Mouse (Mus musculus) frontal cortex, postnatal 36 days (tissue): ENCODE measurements around the gene Cdh5.
"Not testable (repeated sequence)": the region's sequence is repeated elsewhere in the genome, so short reads cannot be mapped to it uniquely, and the experiment has no call there.

Source experiments
- DNase-seq, 2 experiments: peaks; one replicate each; pipeline ENCODE4 v3.0.0; 2022; ENCODE audit warnings: low spot score in 2 of 2

Cdh5 gene

DNA sequence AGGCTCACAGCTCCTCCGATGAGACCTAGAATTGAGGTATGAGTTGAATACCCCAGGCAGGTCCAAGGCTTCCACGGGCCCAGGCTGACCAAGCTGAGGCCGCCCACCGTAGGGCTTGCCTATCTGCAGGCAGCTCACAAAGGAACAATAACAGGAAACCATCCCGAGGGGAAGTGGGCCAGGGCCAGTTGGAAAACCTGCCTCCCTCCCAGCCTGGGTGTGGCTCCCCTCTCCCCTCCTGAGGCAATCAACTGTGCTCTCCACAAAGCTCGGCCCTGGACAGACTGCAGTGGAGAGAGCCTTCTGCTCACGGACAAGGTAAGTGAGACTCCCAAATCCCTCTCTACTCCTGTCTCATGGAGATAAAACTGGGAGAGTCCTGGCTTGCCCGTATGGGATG, at the start of gene Cdh5:
Gene Cdh5, plus strand, starts transcription at position 211 of the 400 bp plus-strand sequence.
- no peak for DNase-seq

GRCm38 (mm10) chr8:104059922-104060321, 41.5 kb upstream of the Cdh5 start:
- no peak for DNase-seq

- no peak for DNase-seq
Measured at GRCm38 (mm10) chr8:104060446-104060845, 41.0 kb upstream of the Cdh5 start.

DNA sequence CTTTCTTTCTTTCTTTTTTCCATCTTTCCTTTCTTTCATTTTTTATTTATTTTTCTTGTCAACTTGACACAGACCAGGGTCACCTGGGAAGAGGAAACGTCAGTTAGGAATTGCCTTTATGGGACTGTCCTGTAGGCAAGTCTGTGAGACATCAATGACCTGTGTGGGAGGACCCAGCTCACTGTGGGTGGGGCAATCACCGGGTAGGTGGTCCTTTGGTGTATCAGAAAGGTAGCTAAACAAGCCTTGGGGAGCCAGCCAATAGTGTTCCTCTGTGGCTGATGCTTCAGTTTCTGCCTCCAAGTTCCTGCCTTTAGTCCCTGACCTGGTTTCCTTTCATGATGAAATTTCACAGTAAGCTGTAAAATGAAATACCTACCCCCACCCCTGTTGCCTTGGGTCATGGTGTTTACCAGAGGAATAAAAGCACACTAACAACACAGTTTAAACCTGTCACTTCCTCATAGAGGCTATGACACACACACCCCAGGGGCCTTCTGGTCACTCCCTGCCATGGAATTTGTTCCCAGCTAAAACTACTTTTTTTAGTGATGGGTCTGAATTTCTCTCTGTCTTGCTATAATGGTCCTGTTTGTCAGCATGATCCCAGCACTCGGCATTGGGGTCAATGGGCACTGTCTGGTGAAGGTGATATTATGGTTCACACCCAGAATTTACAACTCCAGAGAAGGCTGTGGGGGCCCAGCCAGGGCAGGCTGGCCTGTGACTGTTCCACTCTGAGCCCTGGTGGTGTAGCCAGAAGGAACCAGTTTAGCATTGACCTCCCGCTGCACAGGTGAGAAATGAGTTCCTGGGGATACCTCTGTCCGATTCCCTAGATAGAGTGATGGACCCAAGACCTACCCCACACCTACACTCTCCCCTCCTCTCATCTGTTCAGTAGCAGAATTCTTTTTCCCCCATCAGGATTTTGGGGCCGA, 40.1 kb upstream of the Cdh5 start:
- DNase-seq = no peak

- no peak for DNase-seq
Measured at GRCm38 (mm10) chr8:104061989-104062820, 39.2 kb upstream of the Cdh5 start.

GRCm38 (mm10) chr8:104065223-104065622, 36.2 kb upstream of the Cdh5 start:
- peak; percentile 26 to 28 for DNase-seq

DNA sequence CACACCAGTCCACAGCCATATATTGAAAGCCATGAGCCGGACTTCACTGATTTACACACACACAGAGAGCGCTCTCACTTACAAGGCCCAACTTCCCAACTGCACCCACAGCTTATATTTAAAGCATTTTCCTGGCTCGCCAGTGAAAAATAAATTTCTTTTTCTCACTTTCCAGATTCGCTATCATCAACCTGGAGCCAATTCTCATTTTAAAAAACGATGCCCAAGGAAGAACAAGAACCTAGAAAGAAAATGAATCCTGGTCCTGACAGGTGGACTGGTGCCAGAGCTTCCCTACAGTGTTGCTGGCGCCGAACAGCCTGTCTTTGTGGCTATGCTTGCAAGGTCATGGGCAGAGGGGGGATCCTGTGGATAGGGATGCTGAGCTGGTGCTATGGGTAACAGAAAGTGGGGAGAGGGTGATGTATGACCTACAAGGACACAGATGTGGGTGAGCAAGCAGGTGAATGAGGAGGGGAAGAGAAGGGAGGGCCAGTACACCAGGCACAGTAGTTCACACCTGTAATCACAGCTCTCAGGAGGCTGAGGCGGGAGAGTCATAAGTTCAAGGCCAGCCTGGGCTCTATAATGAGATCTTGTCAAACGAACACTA, 35.4 kb upstream of the Cdh5 start:
- peak in 1 of 2 experiments; percentile 52 for DNase-seq

DNA sequence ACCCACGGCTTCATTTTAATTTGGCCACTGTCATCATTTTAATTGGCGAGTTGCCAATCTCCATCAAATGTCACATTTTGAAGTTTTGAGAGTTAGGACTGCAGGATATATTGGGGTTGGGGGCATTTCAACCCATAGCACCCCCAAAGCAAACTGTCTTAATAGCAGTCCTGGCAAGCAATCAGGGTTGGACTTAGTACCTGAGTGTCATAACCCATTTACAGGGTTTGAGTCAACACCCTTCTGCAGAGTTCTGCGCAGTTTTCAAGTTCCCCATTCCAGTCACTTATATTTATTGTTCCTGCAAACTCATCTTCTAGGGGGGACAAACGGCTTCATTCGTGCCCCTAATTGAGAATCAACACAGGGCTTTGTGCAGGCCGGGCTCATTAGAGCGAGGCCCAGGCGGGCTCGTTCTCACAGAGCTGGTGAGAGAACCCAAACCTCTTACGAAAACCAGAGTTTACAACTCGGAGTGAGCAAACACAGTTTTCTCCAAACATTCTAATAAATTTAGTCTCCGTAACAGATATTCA, 34.0 kb upstream of the Cdh5 start:
- DNase-seq = no peak

GRCm38 (mm10) chr8:104068421-104069035, 32.9 kb upstream of the Cdh5 start:
- peak in 1 of 2 experiments; percentile 26 for DNase-seq

- not testable (repeated sequence) for DNase-seq
Measured at GRCm38 (mm10) chr8:104070201-104070865, 31.1 kb upstream of the Cdh5 start.

DNA sequence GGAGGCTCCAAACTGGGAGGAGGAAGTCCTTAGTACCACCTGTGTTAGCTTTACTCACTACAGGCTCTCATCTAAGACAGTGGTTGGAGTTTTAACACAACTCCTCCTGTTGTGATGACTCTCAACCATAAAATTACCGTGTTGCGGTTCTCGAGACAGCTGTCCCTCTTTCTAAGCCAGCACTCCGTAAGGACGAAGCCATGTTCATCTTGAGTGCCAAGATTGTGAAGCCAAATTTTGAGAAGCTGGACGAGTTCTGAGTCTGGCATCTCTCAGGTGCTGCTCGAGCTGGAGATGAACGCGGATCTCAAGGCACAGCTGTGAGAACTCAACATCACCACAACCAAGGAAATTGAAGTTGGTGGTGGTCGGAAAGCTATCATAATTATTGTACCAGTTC, 30.5 kb upstream of the Cdh5 start:
- DNase-seq = no peak

GRCm38 (mm10) chr8:104075079-104075478, 26.3 kb upstream of the Cdh5 start:
- no peak for DNase-seq

DNA sequence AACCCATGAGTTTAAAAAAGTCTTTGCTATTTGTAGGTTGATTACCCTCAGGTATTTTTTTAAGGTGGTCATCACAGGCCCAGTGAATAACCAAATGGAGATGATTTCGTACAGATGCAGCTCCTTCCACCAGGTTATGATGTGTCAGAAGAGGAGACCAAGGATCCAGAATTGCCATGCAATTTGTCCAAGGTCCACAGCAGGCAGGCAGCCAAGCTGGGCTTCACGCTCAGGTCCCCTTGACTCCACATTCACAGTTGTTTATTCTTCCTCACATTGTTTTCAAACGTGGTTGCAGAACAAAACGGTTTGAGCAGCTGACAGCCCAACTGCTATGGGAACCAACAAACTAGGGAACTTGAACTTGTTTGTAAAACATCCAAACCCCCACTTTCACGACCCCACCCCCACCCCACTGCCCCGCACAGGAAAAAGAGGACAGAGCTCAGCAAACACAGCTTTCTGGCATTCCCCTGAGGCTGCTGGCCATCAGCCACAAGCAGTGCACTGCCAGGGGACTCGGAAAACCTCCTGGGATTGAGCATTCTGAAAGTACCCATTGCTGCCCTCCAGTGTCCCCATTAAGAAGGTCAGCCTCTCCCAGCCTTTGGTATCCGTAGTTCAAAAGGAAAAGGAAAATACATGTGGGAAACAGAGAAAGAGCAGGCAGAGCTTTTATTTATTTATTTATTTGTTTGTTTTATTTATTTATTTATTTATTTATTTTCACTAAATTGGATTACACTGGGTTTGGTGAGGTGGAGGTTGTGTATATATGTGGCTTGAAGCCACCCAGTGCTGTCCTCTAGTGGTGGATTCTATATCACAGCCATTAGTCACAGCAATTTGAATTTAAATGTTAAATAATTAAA, 24.6 kb upstream of the Cdh5 start:
- peak; percentile 28 to 56 for DNase-seq

- no peak for DNase-seq
Measured at GRCm38 (mm10) chr8:104078091-104078490, 23.3 kb upstream of the Cdh5 start.

GRCm38 (mm10) chr8:104085281-104085680, 16.1 kb upstream of the Cdh5 start:
- DNase-seq = no peak

DNA sequence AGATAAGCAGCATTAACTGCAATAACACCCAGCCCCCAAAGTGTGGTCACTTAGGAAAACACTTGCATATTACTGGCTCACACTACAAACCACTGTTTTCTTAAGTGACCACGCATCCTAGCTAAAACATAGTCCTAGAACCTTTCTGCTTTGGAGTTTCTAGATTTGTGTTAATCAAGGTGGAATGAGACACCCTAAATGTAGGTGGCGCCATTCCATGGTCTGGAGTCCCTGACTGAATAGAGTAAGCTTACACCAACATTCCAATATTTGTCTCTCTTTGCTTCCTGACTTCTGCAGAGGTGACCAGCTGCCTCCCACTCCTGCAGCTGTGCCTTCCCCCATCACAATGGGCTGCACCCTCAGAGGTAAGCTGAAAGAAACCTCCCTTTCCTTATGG, 14.8 kb upstream of the Cdh5 start:
- no peak for DNase-seq

DNA sequence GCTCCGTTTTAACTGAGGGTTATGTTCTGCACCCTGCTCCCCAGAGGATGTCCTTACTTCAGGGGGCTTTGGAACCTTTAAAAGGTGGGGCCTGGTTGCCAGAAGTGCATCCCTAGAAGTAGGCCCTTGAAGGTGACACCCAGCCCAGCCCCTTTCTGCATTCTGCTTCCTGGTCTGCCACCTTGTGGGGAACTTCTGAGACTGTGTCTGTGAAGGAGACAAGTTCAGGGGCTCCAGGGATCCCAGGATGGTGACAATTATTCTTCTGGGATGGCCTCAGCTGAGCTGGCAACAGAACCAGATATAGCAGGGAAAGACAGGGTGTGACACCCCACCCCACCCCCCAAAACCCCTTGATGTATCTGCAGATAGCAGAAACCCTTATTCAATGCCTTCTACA, 14.3 kb upstream of the Cdh5 start:
- DNase-seq = no peak

GRCm38 (mm10) chr8:104087878-104088277, 13.5 kb upstream of the Cdh5 start:
- not testable (repeated sequence) for DNase-seq

DNA sequence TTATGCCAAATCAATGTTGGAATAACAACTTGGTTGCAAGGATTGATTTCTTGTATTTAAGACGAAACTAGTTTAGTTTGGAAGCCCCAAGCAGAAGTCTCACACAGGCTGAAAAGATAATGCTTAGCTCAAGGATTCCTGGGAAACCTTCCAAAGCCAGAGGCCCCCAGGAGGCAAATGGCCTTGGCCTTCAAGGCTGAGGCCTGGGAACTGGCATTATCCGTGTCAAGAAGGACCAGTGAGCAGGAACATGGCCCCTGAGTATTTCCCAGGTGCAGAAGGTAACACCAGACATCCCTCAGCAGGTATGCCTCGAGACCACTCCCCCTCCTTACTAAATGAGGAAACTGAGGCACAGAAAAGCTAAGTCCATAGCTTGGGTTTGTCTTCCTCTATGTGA, 12.5 kb upstream of the Cdh5 start:
- no peak for DNase-seq
